Mouse (Mus musculus) left cerebral cortex, postnatal 14 days (tissue): ENCODE data around the gene Col7a1. TPM values are rescaled to one million over a fixed set of nuclear protein-coding genes. Genes with fewer than 3 reads are reported as not detected.
A peak's percentile ranks its signal among the peaks of the same experiment; 100 is the strongest.

Experiments used
- DNase-seq, 2 experiments: peaks; one replicate each; pipeline ENCODE4 v3.0.0; 2021 to 2022; ENCODE audit warnings: low spot score in 2 of 2, mixed read lengths in 1 of 2
- intact Hi-C: fragments of 180-260 bp; cut with DNase I; formaldehyde crosslinking; loops from one replicate; pipeline ENCODE4 v1.15.1; 2025
- total RNA-seq, 2 experiments: library from RNA; stranded (reverse); gene quantifications; 2 replicates each; pipeline ENCODE4 v1.2.3; 2021

Col7a1 gene
- total RNA-seq, 2 experiments from 2014 or later, result 3.6 to 4.2 TPM

DNA sequence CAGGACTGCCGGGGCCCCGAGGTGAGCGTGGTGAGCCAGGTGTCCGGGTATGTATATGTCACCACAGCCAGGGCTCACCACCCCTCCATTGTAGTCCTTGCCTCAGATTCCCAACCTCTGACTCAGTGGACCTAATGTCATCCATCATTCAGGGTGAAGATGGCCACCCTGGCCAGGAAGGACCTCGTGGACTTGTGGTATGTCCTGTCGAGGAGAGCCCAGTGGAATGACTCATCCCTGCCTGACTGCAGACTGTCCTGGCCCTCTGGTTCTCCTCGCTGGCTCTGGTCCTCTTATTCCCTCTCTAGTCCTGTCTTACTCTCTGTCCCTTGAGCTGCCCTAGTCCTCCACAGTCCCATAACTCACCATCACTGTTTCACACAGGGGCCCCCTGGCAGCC lies 24.6 kb downstream of the Col7a1 start:
- intact Hi-C loops, result no loop called here
- no peak for DNase-seq

DNA sequence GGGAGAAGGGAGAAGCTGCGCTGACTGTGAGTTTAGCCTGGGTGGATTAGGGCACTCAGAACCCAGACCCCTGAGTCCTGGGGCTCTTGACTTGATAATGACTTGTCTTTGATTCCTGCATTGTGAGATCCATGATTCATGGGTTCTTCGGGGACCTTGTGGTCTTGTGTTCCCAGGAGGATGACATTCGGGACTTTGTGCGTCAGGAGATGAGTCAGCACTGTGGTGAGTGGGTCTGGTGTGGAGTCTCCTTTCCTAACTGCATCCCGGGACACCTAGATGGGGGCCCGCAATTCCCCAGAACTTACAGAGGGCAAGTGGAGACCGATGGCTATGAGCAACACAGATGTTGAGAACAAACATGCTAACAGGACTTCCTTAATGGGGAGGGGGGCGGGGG lies 29.1 kb downstream of the Col7a1 start:
- no peak for DNase-seq
- intact Hi-C loops, result no loop called here

DNA sequence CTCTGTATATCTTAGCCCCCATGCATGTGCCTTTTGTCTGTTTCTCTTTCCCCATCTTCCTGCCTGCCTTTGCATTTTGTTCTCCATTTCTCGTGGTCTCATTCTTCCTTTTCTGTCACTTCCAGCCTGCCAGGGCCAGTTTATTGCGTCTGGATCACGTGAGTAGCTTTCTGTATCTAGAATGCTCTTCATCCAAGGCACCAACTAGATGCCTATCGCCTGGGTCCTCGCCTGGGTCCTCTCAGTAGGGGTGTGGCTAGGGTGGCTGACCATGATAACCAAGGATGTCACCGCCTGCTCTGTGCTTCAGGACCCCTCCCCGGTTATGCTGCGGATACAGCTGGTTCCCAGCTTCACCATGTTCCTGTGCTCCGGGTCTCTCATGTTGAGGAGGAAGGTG lies 29.8 kb downstream of the Col7a1 start:
- intact Hi-C loops, result no loop called here
- DNase-seq, result no peak

DNA sequence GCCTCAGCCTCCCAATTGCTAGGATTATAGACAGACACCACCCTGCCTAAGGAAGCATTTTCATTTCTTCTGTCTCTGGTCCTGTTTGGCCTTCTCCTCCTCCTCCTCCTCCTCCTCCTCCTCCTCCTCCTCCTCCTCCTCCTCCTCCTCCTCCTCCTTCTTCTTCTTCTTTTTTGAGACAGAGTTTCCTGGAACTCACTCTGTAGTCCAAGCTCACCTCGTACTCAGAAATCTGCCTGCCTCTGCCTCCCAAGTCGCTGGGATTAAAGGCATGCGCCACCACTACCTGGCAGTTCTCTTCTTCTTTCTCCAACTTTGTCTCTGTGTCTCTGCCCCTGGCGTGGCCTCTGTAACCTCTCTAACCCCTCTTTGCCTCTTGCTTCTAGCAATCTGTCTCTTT lies 32.3 kb downstream of the Col7a1 start, which contains the start of gene Ucn2:
Gene Ucn2, plus strand, starts transcription at position 301 of the 400 bp plus-strand sequence.
- DNase-seq, result no peak
- intact Hi-C loops, result loop anchor here (5.0 kb wide), 1 partner anchor 48 kb away; the partner anchor contains the start of gene Uqcrc1

DNA sequence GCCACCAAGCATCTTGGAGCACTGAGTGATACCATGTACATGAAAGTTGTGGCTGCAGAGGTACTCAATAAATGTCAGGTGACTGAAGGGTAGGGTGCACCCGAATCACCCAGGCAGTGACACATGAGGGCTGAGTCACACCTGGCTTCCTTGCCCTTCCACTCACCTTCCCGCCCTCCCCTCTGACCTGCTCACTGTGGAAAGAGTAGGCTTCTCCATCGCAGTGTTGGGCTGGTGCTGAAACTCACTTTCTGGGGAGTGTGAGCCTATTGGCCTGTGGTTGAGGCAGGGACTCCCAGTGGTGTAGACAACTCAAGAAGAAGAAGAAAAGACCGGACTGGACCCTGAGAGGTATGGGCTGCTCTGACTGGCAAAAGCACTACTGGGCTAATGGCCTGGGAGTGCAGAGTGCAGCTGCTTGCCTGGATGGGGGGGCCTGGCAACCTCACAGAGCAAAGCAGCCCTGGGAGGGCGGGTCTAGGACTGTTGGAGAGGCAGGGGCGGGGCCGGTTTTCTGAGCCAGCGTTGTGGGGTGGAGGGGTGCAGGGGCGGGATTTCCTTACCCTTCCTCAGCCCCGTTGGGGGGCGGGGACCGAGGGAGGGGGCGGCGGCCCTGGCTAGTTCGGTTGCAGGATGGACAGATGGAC lies 34.4 kb downstream of the Col7a1 start:
- intact Hi-C loops, result loop anchor here (5.0 kb wide), 1 partner anchor 51 kb away; the partner anchor contains the start of gene Uqcrc1
- no peak for DNase-seq

DNA sequence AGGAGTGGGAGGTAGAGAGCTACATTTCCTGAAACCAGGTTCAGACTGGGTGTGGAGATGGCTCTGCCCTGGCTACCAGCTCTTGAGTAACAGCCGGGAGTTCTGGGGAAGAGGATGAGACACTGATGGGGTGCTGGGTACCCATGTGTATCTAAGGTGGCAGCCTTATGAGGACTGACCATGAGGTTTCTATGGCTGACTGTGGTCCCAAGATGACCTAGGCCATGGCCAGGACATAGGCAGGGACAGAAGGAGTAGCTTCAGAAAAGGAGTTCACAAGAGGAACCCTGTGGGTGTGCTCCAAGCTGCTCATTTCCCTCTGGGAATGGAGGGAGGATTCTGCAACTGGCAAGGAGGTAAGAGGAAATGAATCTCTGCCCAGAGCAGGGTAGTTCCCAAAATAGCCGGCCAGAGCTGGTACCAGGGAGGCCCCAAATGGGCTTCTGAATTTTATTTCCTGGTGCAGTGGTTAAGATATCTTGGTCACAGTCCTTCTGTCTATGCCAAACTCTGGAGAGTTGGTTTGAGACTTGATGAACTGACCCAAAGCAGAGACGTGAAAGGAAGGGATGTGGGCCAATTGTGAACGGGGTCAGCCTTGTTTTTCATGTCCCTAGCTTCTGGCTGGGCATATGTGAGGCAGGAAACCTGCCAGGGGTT lies 36.5 kb downstream of the Col7a1 start:
- DNase-seq, result peak in 1 of 2 experiments; percentile 17
- intact Hi-C loops, result loop anchor here (5.0 kb wide), 1 partner anchor 53 kb away; the partner anchor contains the start of gene Uqcrc1

DNA sequence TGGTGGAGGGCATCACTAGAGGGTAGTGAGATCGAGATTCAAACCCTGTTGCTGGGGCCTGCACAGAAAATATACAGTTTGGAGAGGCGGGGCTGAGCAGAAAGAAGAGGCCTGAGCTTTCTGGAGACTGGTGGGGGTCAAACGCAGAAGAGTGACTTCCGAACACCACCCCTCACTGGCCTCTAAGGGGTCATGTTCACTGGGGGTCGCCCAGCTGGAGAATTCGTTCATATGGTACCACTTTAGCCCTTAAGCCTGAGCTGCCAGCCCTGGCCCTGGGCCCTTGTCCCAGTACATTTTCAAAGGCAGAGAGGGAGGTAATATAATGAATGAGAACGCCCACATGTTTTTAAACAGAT lies 37.1 kb downstream of the Col7a1 start:
- intact Hi-C loops, result no loop called here

DNA sequence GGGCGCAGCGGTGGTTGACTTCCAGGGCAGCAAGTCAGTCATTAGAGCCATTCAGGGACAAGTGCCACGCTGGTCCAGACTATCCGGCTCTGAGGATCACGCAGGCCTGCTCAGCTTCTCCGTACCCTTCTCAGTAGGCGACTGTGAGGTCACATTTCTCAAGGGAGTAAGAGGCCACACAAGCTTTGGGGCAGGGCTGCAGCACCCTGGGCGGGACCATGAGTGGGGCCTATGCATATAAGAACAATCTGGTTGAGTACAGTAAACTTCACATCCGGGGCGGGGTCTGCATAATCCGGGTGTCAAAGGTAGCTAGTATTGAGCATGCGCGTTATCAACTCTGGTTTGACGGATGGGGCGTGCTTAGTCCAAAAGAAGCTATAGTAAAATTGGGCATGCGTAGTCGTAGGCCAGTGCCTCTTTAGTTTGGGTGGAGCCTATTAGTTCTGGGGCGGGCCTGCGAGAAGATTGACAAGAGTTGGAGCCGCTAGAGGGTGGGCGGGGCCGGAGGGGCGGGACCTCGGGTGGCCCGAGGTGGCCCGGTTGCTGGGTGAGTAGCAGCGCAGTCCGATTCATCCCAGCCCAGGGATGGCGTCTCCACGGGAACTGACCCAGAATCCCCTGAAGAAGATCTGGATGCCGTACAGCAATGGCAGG lies 38.2 kb downstream of the Col7a1 start, which contains the start of gene Pfkfb4:
Gene Pfkfb4, plus strand, starts transcription at position 351 of the 657 bp plus-strand sequence.
- intact Hi-C loops, result no loop called here
- DNase-seq, result peak; percentile 93 to 97

More for the DNA sequence above, 37.1 kb downstream of the Col7a1 start:
- DNase-seq, result no peak

DNA sequence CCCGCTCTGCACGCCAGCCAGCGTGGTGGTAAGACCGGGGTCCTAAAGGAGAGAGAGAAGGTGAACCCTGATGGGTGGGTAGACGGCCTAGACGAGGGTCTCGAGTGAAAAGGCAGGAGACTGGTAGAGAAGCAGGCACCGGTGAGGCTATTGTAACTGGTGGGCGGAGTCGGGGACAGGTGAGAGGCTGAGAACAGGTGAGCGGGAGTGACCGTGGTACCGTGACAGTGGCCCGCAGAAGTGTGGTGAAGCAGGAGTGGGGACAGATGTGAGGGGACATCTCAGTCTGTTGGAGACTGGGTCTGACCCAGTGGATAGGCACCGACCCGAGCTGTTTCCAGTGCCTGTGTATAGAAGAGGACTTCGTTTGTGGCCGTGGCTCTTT lies 38.7 kb downstream of the Col7a1 start:
- intact Hi-C loops, result no loop called here
- no peak for DNase-seq

DNA sequence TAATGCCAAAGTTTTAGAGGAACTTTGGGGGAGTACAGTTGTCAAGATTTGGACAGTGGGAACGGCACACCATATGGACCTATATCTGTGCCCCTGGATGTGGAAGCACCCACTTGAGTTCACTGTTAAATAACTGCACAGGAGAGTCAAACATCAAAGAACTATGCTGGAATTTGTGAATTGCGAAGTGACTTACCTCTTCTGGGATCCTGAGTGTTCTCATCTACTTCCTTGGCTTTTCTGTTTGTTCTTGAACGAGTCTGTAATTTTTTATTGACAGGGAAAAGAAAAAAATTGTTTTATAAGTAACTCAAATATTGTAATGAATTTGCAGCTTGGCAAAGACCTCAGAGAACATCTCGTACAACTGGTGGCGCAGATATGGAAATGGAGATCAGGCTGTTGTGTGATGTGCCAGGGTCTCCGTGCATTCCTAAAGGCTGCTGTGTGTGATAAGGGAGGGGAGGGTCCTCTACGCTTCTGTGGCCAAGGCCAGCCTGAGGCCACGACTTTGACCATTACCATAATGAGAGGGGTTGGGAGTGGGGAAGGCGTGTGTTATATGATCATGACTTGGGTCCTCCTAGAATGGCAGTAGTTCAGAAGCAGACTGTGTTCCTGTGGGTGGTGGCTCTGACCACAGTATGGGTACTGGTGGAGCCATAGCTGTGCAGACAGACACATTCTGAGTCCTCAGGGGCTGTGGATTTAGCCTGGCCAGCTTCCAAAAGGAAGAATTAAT lies 39.4 kb downstream of the Col7a1 start:
- DNase-seq, result no peak
- intact Hi-C loops, result no loop called here

DNA sequence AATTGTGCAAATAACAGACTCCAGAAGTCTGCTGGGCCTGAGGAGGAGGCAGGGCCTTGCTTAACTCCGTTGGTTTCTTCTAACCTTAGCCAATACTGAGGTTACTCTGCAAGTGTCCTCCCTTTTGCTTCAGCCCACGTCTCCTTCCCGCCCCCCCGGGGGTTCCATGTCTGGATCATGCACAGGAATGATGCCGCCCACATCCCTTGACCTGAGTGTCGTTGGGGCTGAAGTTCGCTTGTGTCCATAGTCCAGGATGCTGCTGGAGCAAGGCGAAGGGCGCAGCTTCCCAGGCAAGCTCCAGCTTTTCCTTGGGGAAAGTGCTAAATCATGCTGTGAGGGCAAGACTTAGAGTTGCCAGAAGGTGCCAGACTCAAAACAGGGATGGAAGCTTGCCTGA lies 43.0 kb downstream of the Col7a1 start:
- no peak for DNase-seq
- intact Hi-C loops, result no loop called here

DNA sequence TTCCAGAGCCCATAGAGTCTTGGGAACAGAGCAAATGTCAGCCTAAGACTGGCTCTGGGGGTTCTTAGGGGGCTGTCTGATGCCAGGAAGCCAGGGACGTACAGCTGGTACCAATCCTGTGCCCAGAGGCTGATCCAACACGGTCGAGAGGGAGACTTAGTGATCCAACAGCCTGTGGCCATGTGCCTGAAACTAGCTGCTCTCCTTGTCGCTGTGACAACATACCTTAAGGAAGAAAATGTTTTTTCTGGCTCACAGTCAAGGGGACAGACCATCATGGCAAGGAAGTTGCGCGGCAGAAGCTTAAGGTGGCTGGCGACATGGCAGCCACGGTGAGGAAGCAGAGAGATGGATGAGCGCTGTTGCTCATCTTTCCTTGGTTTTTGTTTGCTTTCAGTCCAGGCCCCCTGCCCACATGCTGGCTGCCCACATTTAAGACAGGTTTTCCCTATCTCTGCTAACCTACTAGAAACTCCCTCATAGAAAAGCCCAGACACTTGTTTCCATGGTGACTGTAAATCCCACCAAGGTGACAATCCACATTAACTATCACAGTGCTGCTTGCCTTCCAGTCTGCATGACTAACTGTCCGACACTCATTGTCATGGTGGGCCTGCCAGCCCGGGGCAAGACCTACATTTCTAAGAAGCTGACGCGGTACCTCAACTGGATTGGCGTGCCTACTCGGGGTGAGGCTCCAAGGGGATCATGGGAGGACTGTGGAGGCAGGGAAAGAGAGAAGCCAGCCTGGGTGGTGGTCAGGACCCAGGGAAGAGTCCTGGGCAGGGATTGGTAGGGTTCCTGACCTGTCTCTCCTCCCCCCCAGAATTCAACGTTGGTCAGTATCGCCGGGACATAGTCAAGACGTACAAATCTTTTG lies 45.1 kb downstream of the Col7a1 start:
- intact Hi-C loops, result no loop called here
- peak in 1 of 2 experiments; percentile 84 for DNase-seq

DNA sequence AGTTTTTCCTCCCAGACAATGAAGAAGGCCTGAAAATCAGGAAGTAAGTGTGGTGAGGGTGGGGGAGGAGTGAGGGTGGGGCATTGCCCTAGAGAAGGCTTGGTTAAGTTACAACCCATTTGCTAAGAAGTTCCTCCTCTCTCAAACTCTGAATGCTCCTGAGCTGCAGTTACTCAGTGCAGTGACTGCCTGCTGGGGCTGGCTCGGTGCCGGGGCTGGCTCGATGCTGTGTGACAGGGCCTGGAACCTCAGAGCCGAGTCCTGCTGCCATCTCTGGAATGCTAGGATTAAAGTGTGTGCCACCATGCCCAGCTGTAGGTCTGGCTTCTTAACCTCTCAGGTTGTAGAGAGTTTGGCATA lies 45.8 kb downstream of the Col7a1 start:
- no peak for DNase-seq
- intact Hi-C loops, result no loop called here

DNA sequence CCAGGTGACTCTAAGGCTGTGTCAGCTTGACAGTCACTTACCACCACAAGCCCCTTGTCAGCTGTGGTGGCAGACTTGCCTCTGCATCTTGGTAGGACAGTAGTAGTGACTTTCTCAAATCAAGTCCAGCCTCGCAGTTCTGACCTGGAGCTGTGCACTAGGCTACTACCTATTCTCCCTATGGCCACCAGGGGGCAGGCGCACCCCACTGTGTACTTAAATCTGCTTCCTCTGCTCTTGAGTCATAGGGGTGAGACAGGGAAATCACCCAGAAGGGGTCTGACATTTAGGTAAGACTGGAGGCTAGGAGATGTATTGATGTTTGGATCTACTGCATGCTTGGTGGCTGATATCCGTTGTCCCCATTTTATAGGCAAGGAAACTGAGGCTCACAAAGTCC lies 47.3 kb downstream of the Col7a1 start:
- peak; percentile 71 to 76 for DNase-seq

DNA sequence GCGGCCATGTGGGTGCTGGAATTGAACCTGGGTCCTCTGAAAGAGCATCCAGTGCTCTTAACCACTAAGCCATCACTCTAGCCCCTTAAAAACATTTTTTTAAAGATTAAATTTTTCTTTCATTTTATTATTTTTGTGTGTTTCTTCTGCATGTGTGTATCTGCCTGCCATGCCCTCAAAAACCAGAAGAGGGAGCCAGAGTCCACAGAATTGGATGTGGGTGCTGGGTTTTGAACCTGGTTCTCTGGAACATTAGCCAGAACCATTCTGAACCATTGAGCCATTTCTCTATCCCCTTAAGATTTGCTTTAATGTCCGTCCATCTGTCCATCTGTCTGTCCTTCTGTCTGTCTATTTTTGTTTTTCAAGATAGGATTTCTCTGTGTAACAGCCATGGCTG lies 49.8 kb downstream of the Col7a1 start:
- intact Hi-C loops, result loop anchor here (5.0 kb wide), 1 partner anchor 119 kb away; no protein-coding TSS in a partner anchor
- DNase-seq, result peak in 1 of 2 experiments; percentile 56

More for the DNA sequence above, 47.3 kb downstream of the Col7a1 start:
- intact Hi-C loops, result loop anchor here (5.0 kb wide), 1 partner anchor 122 kb away; no protein-coding TSS in a partner anchor

DNA sequence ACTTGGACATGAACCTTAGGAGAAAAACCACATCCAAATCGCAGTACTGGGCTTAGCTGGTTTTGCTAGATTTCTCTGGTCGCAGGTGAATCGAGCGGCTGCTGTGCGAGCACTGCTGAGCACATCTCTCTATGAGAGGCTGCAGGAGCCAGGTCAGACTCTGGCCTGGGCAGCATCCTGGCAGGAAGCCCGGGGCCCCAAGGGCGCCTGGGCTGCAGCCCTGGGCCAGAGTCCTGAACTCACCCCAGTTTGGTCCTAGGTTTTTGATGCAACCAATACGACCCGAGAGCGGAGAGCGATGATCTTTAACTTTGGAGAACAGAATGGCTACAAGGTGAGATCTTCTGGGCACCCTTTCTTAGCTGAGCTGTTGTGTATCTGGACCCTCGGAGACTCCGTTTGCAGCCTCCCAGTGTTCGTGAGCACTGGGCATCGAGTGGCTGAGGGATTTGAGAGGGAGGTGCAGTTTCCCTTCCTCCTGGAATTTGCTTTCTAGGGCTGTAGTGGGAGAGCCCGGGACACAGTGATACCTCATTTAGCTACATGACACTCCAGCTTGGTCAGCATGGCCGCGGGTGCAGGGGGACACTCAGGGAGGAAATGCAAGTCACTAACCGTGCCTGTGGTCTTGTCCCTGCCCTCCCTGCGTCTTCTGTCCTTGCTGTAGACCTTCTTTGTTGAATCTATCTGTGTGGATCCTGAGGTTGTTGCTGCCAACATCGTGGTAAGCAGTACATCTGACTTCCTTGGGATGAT lies 53.8 kb downstream of the Col7a1 start:
- intact Hi-C loops, result no loop called here
- DNase-seq, result no peak

DNA sequence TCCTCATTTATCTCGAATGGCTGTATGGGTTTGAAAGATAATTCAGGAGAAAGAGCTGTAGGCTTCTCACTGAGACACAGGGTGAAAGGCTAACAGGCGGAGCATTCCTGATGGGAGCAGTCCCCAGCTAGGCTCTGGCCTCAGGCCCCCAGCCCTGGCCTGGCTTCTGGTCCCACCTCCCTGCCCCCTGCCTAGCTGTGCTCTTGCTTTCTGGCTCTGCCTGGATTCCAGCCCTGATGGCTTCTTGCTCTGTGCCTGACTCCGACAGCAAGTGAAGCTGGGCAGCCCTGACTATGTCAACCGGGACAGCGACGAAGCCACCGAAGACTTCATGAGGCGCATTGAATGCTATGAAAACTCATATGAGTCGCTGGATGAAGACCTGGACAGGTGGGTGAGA lies 54.7 kb downstream of the Col7a1 start:
- no peak for DNase-seq
- intact Hi-C loops, result no loop called here

DNA sequence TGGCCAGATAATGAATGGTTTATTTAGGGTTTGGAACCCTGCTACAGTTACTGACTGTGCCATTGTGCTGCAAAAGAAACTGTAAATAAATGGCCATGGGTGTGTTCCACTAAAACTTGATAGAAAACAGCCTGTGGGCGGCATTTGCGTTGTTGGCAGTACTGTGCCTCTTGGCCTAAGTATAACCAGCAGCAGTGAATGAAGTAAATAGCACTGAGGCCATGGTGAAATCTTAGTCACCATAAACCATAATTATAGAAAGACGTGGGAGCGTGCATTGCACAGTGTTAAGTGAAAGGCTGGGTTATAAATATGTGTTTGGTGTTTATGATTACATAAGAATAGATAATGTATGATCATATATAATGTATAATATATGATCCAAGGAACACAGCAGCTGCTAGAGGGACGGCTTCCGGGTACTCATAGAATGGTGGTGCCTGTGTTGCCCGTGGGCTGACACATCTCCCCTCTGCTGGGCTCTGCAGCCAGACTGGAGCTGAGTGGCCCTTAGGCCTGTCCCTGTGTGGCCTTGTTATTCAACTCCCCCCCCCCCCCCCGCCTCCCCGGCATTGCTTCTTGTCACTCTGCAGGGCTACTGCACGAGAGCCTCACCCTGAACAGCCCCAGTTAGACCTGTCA lies 55.7 kb downstream of the Col7a1 start:
- peak; percentile 59 to 78 for DNase-seq
- intact Hi-C loops, result no loop called here
